Mouse (Mus musculus): ENCODE data around the gene Msmp. TPM values are rescaled to one million over a fixed set of nuclear protein-coding genes. Genes with fewer than 3 reads are reported as not detected.

The Msmp gene
- polyA plus RNA-seq, 1 experiment = 0.23 TPM

DNA sequence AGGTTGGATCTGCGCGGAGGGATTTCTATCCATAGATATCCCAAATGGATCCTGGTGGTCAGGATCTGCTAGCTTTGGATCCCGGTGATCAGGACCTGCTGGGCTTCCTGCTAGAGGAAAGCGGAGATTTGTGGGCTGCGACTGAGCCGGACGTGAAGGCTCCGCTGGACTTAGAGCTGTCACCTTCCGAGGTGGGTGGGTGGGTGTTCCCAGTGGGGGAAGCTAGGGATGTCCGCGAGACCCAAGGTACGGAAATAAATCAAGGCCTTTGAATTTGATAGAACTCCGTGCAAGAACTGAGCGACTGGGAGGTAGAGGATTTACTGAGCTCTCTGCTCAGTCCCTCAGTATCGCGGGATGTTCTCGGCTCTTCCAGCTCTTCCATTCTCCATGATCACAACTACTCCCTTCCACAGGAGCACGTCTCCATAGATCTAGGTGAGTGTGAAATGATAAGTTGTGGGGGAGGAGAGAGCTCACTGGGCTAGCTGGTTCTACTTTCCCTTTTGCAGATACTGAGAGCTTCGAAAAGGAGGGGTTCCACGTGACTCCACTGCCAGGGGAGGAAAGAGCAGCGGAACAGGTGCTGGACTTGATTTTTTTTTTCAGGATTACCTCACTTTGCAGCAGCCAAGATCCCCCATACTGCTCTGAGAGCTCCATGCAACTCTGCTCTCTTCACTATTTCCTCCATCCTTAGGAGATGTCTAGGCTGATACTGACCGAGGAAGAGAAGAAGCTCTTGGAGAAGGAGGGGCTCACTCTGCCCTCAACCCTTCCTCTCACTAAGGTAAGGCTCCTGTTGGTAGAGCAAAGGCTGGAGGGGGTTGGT, 21.3 kb downstream of the Msmp start:
- H3K4me1 ChIP-seq (ENCODE audit: control insufficient read depth, insufficient read depth, insufficient read length) = peaks cover 19% of the 10 kb centered on the region; the same call in 1 of the 2 replicates
- H3K36me3 ChIP-seq (ENCODE audit: control insufficient read depth, insufficient read depth, low read length) = peaks cover 25% of the 10 kb centered on the region
- H3K27me3 ChIP-seq (ENCODE audit: control insufficient read depth, insufficient read depth, low read length) = no peaks in the 10 kb centered on the region
- peak overlapping the region; percentile 85 for H3K4me3 ChIP-seq (ENCODE audit: extremely low read depth, insufficient read depth, insufficient read length)
- 3% methylated on average over 22 of the region's 22 CpGs for WGBS
- no peak for TF ChIP-seq CTCF (IDR thresholded peaks at IDR 0.05; ENCODE audit: extremely low read depth, insufficient read depth, insufficient read length, insufficient replicate concordance)
- no peak for TF ChIP-seq POLR2A (IDR thresholded peaks at IDR 0.05; ENCODE audit: low read depth, low read length)
- peak overlapping the region; percentile 79 for H3K27ac ChIP-seq (ENCODE audit: insufficient read depth, low read length)
- DNase-seq (ENCODE audit: low read depth in 1 of 2, low spot score in 2 of 2) = no peak

DNA sequence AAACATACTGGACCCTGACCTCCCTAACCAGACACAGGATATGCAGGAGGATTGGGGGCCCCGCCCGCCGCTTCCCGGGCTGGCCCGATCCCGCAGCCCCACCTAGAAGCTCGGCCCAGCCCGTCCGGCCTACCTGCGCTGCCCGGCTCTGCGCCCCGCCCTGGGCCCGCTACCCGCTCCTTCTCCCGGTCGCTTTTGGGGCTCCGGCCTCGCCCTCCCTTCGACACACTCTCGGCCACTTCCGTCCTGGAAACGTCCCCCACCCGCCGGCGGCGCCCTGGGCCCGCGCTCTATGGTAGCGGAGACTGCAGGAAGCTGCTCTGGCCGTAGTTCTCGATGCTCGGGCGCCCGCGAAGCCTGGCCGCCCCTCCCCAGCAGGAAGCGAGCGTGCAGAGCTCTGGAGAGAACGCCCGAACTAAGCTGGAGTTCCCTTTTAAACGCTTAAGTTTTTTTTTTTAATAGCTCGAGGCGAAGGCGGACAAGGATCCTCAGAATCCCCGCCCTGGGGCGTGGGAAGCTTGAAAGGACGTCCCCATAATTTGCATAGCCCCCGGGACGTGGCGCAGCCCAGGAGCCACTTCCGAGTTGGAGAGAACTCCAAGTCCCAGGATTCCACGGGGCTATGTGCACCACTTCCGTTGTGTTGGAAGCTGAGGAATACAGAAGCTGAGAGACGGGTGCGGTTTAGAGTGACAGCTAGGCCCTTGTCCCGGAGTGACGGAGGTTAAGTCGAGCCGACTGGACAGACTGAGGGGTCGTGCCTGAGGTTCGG, 22.1 kb downstream of the Msmp start, which contains the start of the genes Creb3 and Tln1:
TSS of gene Creb3 (plus strand) at position 336 of the 772 bp plus-strand sequence.
TSS of gene Tln1 (minus strand) at position 695 of the 772 bp plus-strand sequence.
- Histone ChIP-seq H3K36me3 (ENCODE audit: control insufficient read depth, insufficient read depth, low read length) (peaks cover 18% of the 10 kb centered on the region), H3K27me3 (ENCODE audit: control insufficient read depth, insufficient read depth, low read length) (no peaks in the 10 kb centered on the region), H3K4me1 (ENCODE audit: control insufficient read depth, insufficient read depth, insufficient read length) (peaks cover 25% of the 10 kb centered on the region; the same call in 1 of the 2 replicates), H3K27ac (ENCODE audit: insufficient read depth, low read length) (peak within 1 kb of the TSS; percentile 91), H3K4me3 (ENCODE audit: extremely low read depth, insufficient read depth, insufficient read length) (peak within 1 kb of the TSS; percentile 85)
- peak; percentile 91 to 92 for DNase-seq (ENCODE audit: low read depth in 1 of 2, low spot score in 2 of 2)
- TF ChIP-seq POLR2A (IDR thresholded peaks at IDR 0.05; ENCODE audit: low read depth, low read length) (peak; percentile 24), CTCF (IDR thresholded peaks at IDR 0.05; ENCODE audit: extremely low read depth, insufficient read depth, insufficient read length, insufficient replicate concordance) (no peak)
- WGBS = under 1% methylated on average over 62 of the region's 62 CpGs

DNA sequence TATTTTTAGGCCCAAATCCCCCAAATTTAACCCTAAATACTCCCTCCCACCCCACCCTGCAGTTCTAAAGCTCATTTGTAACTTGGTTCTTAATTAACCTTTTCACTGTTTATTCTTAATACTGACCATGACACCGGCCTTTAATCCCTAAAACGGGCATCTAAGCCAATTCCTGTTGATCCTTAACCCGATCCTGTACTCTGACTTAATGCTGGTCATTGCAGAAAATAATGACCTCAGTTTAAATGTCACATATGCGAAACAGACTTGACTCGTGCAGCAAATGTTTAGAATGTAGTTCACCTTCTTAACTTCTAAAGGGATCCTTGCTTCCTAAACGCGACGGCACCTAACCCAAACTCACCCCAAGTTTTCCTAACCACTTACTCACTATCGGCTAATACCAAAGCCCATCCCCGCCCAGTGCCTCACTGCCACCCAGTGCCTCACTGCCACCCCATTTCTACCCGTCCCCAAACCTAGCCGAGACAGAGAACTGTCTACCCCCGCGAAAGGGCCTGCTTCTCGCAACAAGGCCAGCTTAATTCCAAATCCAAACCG, 22.8 kb downstream of the Msmp start:
- TF ChIP-seq CTCF (IDR thresholded peaks at IDR 0.05; ENCODE audit: extremely low read depth, insufficient read depth, insufficient read length, insufficient replicate concordance) = no peak
- TF ChIP-seq POLR2A (IDR thresholded peaks at IDR 0.05; ENCODE audit: low read depth, low read length) = no peak
- H3K4me3 ChIP-seq (ENCODE audit: extremely low read depth, insufficient read depth, insufficient read length) = peak overlapping the region; percentile 85
- DNase-seq (ENCODE audit: low read depth in 1 of 2, low spot score in 2 of 2) = no peak
- H3K4me1 ChIP-seq (ENCODE audit: control insufficient read depth, insufficient read depth, insufficient read length) = peaks cover 25% of the 10 kb centered on the region; the same call in 1 of the 2 replicates
- H3K27ac ChIP-seq (ENCODE audit: insufficient read depth, low read length) = peak overlapping the region; percentile 91
- WGBS = under 1% methylated on average over 16 of the region's 16 CpGs
- peaks cover 12% of the 10 kb centered on the region; the same call in 1 of the 2 replicates for H3K36me3 ChIP-seq (ENCODE audit: control insufficient read depth, insufficient read depth, low read length)
- H3K27me3 ChIP-seq (ENCODE audit: control insufficient read depth, insufficient read depth, low read length) = no peaks in the 10 kb centered on the region

DNA sequence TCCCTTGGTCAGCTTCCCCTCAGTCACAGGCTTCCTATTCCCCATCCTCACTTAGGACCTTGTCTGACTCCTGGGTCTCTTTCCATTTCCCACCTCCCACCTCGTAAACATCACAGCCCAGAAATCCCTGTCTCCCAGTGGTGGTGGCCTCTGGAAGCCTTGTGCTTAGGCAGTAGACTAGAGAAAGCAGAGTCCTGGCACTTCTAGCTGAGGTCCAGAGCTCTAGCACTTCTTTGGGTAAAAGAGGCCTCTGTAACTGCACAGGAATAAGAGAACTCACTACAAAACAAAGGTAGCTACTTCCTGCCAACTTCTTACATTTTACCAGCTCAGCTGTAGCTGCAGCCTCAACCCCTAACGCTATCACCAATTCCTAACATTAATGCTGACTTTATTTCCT, 23.3 kb downstream of the Msmp start:
- 4% methylated on average over 2 of the region's 2 CpGs for WGBS

DNA sequence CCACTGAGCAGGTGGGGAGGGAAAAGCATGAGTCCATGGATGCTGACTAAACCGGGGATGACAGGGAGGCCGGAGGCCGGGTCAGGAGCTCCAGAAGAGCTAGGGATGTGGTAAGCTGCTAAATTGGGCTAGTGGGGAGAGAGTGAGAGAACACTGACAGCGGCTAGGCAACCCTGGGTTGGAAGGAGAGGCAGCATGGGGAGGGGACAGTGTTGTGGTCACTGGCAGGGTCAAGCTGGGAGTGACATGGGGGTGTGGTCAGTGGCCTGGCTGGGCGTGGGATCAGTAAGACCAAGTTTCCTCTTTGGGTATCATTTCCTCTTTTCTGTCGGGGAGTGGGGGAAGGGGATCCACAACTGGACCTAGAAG, 24.1 kb downstream of the Msmp start:
- Histone ChIP-seq H3K4me1 (ENCODE audit: control insufficient read depth, insufficient read depth, insufficient read length) (peaks cover 25% of the 10 kb centered on the region; the same call in 1 of the 2 replicates), H3K27me3 (ENCODE audit: control insufficient read depth, insufficient read depth, low read length) (no peaks in the 10 kb centered on the region), H3K27ac (ENCODE audit: insufficient read depth, low read length) (peak overlapping the region; percentile 76), H3K36me3 (ENCODE audit: control insufficient read depth, insufficient read depth, low read length) (peaks cover 14% of the 10 kb centered on the region), H3K4me3 (ENCODE audit: extremely low read depth, insufficient read depth, insufficient read length) (peak overlapping the region; percentile 64)
- DNase-seq (ENCODE audit: low read depth in 1 of 2, low spot score in 2 of 2) = peak in 1 of 2 experiments; percentile 42
- TF ChIP-seq CTCF (IDR thresholded peaks at IDR 0.05; ENCODE audit: extremely low read depth, insufficient read depth, insufficient read length, insufficient replicate concordance) (no peak), POLR2A (IDR thresholded peaks at IDR 0.05; ENCODE audit: low read depth, low read length) (no peak)
- 2% methylated on average over 6 of the region's 6 CpGs for WGBS

More for the DNA sequence above, 23.3 kb downstream of the Msmp start:
- H3K27ac ChIP-seq (ENCODE audit: insufficient read depth, low read length) = peak overlapping the region; percentile 91
- peak overlapping the region; percentile 64 for H3K4me3 ChIP-seq (ENCODE audit: extremely low read depth, insufficient read depth, insufficient read length)
- peaks cover 25% of the 10 kb centered on the region; the same call in 1 of the 2 replicates for H3K4me1 ChIP-seq (ENCODE audit: control insufficient read depth, insufficient read depth, insufficient read length)
- TF ChIP-seq POLR2A (IDR thresholded peaks at IDR 0.05; ENCODE audit: low read depth, low read length) (no peak), CTCF (IDR thresholded peaks at IDR 0.05; ENCODE audit: extremely low read depth, insufficient read depth, insufficient read length, insufficient replicate concordance) (no peak)
- no peak for DNase-seq (ENCODE audit: low read depth in 1 of 2, low spot score in 2 of 2)
- no peaks in the 10 kb centered on the region for H3K27me3 ChIP-seq (ENCODE audit: control insufficient read depth, insufficient read depth, low read length)
- peaks cover 13% of the 10 kb centered on the region for H3K36me3 ChIP-seq (ENCODE audit: control insufficient read depth, insufficient read depth, low read length)

DNA sequence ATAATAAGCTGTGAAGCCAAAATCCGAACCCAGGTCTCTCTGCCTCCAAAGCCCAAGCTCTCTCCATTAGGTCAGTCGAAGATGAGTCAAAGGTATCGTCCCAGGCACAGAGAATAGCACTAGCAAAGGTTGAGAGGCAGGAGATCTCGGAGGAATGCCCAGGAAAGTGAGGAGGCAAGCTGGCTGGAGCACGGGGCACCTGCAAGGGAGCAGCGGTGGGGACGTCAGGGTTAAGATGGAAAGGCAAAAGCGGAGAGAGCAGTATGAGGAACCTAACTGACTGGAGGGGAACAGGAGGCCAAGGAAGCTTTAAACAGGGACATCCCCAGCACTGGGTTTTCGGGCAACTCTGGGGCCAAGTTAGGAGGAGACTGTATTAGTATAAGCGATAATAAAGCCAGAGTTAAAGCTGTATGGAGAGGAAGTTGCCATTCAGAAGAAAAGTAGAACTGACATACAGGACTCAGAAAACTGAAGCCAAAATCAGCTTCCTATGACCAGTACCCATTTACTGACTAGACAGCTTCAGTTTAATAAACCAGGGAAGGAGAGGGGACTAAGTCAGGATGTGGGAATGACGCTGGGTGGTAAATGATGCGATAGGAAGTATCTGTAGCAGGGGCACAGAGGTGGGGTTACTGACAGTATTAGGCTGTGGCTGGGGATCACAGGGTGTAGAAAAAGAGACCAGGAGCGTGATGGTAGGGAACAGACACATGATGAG, 24.6 kb downstream of the Msmp start:
- 19% methylated on average over 13 of the region's 13 CpGs for WGBS
- Histone ChIP-seq H3K4me1 (ENCODE audit: control insufficient read depth, insufficient read depth, insufficient read length) (peaks cover 25% of the 10 kb centered on the region; the same call in 1 of the 2 replicates), H3K4me3 (ENCODE audit: extremely low read depth, insufficient read depth, insufficient read length) (peak overlapping the region; percentile 64; the same call in 1 of the 2 replicates), H3K27ac (ENCODE audit: insufficient read depth, low read length) (peak overlapping the region; percentile 76), H3K27me3 (ENCODE audit: control insufficient read depth, insufficient read depth, low read length) (no peaks in the 10 kb centered on the region), H3K36me3 (ENCODE audit: control insufficient read depth, insufficient read depth, low read length) (peaks cover 18% of the 10 kb centered on the region)
- DNase-seq (ENCODE audit: low read depth in 1 of 2, low spot score in 2 of 2) = no peak
- TF ChIP-seq POLR2A (IDR thresholded peaks at IDR 0.05; ENCODE audit: low read depth, low read length) (no peak), CTCF (IDR thresholded peaks at IDR 0.05; ENCODE audit: extremely low read depth, insufficient read depth, insufficient read length, insufficient replicate concordance) (no peak)
